Mouse (Mus musculus) hindbrain, postnatal 0 days (tissue): Measurements from ENCODE around the gene Cpne4. TPM values are rescaled to one million over a fixed set of nuclear protein-coding genes. Genes with fewer than 3 reads are reported as not detected.

Source experiments
- ATAC-seq: fragments of 200-750 bp; cut with Nextera tagmentation; 2 replicates; pipeline ENCODE4 v1.8.0; 2017; ENCODE audit warnings: mild to moderate bottlenecking, moderate TSS enrichment, moderate library complexity
- DNase-seq: peaks from one replicate; pipeline ENCODE4 v3.0.0-alpha.2; 2015; ENCODE audit warnings: low spot score
- H3K27ac ChIP-seq: fragments of 300-500 bp; sonication (generic); 2 replicates; pipeline ENCODE4 v1.5.1; 2014; ENCODE audit warnings: mild to moderate bottlenecking
- H3K27me3 ChIP-seq: fragments of 300-500 bp; sonication (generic); 2 replicates; pipeline ENCODE4 v1.6.1; 2014; ENCODE audit warnings: low read length, mixed read lengths; ENCODE audit not compliant: insufficient read depth
- H3K36me3 ChIP-seq: fragments of 300-500 bp; sonication (generic); 2 replicates; pipeline ENCODE4 v1.6.1; 2014; ENCODE audit warnings: low read length, mixed read lengths; ENCODE audit not compliant: insufficient read depth
- H3K4me1 ChIP-seq: fragments of 300-500 bp; sonication (generic); 2 replicates; pipeline ENCODE4 v1.6.1; 2014; ENCODE audit warnings: antibody characterized with exemption, low read length, mixed read lengths; ENCODE audit not compliant: insufficient read depth
- H3K4me2 ChIP-seq: fragments of 300-500 bp; sonication (generic); 2 replicates; pipeline ENCODE4 v1.6.1; 2014; ENCODE audit warnings: low read depth, mild to moderate bottlenecking, low read length, moderate library complexity, mixed read lengths
- H3K4me3 ChIP-seq: fragments of 300-500 bp; sonication (generic); 2 replicates; pipeline ENCODE4 v1.5.1; 2014; ENCODE audit warnings: low read length
- H3K9ac ChIP-seq: fragments of 300-500 bp; sonication (generic); replicated peaks from 2 replicates; pipeline ENCODE4 v1.6.1; 2014; ENCODE audit warnings: mild to moderate bottlenecking, low read length, moderate library complexity, mixed read lengths
- H3K9me3 ChIP-seq: fragments of 300-500 bp; sonication (generic); 2 replicates; pipeline ENCODE4 v1.6.1; 2016; ENCODE audit warnings: low read length, mixed read lengths
- CTCF ChIP-seq: IDR thresholded peaks from 2 replicates; pipeline ENCODE4 v1.5.1; 2016; ENCODE audit warnings: antibody characterized with exemption, control low read depth, low read depth
- WGBS: fragments of 180-500 bp; shearing (Covaris S2); extraction: QIAGEN DNeasy Blood & Tissue Kit; methylation state at CpG from one replicate; pipeline ENCODE4 v1.1.7; 2014; 5-methylcytosine and 5-hydroxymethylcytosine counted together
- microRNA-seq, 2 experiments: library from miRNA; unstranded; fragments of <30 nt; microRNA quantifications; one replicate each; pipeline ENCODE4; 2016
- polyA plus RNA-seq: library from polyadenylated mRNA; unstranded; fragments of >200 nt; fragmentation: Nextera tagmentation; extraction: Ambion mirVana; gene quantifications from 2 replicates; pipeline ENCODE4 v1.2.1, GENCODE M21; 2015
- total RNA-seq: library from RNA; depleted of rRNA; stranded (reverse); fragments of >200 nt; gene quantifications from 2 replicates; pipeline ENCODE4 v1.2.3, GENCODE M21; 2014; rRNA removed

Gene Cpne4
- total and polyA plus RNA-seq, 2 experiments from 2014 or later: 10.9 to 19.3 TPM

DNA sequence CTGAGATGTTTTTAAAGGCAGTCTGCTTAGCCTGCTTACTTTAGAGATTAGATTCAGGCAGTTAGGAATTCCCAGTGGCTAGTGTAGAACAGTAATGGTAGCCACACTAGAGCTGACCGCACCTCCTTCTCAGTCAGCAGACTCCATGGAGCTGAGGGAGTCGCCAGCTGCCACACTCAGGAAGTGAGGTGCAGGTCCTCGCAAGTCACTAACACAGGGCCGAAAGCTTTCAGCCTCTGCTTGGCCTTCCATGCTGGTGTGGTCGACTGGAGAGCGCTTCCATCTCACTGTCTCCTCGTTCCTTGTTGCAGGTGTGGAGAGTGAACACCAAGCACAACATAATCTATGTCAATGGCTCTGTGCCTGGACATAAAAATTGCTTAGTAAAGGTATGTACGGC, 527.8 kb downstream of the Cpne4 start:
- no peak overlapping the region for H3K4me3 ChIP-seq
- no peaks in the 10 kb centered on the region for H3K4me1 ChIP-seq
- no peak overlapping the region for H3K4me2 ChIP-seq
- H3K36me3 ChIP-seq: peaks cover 37% of the 10 kb centered on the region
- TF ChIP-seq CTCF: no peak
- H3K27me3 ChIP-seq: no peaks in the 10 kb centered on the region
- ATAC-seq: no peak
- no peaks in the 10 kb centered on the region for H3K9me3 ChIP-seq
- no peak for DNase-seq
- H3K9ac ChIP-seq: no peak overlapping the region
- no peak overlapping the region for H3K27ac ChIP-seq
- WGBS: 91% methylated on average over 8 of the region's 8 CpGs

DNA sequence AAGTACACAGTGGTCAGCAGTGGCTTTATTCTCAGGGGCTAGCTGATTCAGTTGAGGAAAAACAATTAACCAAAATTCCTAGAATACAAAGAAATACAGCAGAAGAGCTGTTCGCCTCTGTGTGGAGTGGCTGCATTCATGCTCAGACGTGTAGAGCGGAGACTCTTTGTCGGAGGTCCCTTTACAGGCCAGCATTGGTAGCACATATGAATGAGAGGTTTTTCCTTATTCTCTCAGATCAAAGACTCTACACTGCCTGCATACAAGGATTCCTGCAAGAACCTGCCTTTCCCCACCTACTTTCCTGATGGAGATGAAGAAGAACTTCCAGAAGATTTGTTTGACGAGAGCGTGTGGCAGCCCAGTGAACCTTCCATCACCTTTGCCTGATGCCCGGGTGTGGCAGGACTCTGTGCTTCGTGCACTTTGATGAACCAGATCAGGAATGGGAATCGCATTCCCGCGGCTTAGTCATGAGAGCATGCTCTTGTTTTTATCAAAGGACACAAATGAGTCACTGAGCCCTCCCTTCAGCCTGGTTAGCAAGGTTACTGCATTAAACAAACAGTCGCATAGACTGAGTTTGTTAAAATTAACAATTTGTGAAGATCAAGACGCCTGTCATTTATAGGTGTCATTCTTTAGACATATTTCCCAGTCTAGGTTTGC, 529.8 kb downstream of the Cpne4 start:
- Histone ChIP-seq H3K4me1 (no peaks in the 10 kb centered on the region), H3K9ac (no peak overlapping the region), H3K4me3 (no peak overlapping the region), H3K27me3 (no peaks in the 10 kb centered on the region), H3K9me3 (no peaks in the 10 kb centered on the region), H3K27ac (no peak overlapping the region), H3K4me2 (no peak overlapping the region), H3K36me3 (peaks cover 31% of the 10 kb centered on the region)
- 94% methylated on average over 13 of the region's 13 CpGs for WGBS
- no peak for ATAC-seq
- no peak for DNase-seq
- no peak for TF ChIP-seq CTCF

DNA sequence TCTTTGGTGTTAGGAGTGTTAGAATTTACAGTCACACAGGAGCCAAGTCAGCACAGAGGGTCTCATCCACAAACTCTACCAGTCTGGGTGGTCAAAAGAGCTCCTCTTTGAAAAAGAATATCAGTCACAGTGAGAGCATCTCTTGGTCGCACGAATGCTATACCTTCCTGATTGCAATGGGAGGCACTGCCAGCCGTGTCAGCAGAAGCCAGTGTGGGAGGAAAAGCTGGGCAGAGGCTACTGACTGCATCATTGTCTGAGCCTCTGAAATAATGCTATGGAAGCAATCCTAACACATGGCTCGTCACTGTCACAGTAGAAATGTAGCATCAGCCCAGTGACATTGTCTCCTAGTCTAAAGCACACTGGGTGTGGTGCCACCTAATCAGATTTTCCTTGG, 531.4 kb downstream of the Cpne4 start:
- H3K9ac ChIP-seq: no peak overlapping the region
- no peak overlapping the region for H3K4me3 ChIP-seq
- TF ChIP-seq CTCF: no peak
- H3K9me3 ChIP-seq: no peaks in the 10 kb centered on the region
- WGBS: 89% methylated on average over 4 of the region's 4 CpGs
- H3K4me1 ChIP-seq: no peaks in the 10 kb centered on the region
- ATAC-seq (no peak), DNase-seq (no peak)
- H3K36me3 ChIP-seq: peaks cover 22% of the 10 kb centered on the region
- H3K27me3 ChIP-seq: no peaks in the 10 kb centered on the region
- H3K4me2 ChIP-seq: no peak overlapping the region
- H3K27ac ChIP-seq: no peak overlapping the region

DNA sequence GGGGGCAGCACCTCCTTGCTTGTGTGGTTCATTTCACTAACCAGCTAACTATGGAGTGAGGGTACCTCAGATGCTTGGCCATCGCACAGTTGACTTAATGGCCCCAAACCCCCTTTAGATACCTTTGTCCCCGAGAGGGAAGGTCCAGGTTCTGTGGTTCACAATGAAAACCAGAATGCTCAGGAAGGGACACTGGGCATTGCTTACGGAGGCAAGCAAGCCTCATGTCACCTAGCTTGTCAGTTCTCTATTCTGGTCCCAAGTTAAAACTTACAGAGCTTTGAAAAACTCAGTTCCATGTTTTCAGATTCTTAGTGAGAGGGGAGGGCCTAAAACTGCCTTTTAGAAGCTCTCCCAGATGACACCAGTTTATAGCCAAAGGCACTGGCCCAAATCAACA, 533.2 kb downstream of the Cpne4 start:
- Histone ChIP-seq H3K27ac (no peak overlapping the region), H3K27me3 (no peaks in the 10 kb centered on the region), H3K9me3 (no peaks in the 10 kb centered on the region), H3K36me3 (peaks cover 14% of the 10 kb centered on the region), H3K4me1 (no peaks in the 10 kb centered on the region), H3K4me3 (no peak overlapping the region), H3K9ac (no peak overlapping the region), H3K4me2 (no peak overlapping the region)
- no peak for ATAC-seq
- no peak for TF ChIP-seq CTCF
- no peak for DNase-seq
- WGBS: 97% methylated on average over 3 of the region's 3 CpGs

Small RNAs within 50 kb of the gene (microRNA-seq; reads per million reads assigned to microRNA genes)
- gene Gm23391: 0 reads per million in 2 experiments

Other genes starting within 250 kb of the Cpne4 start
- 0.65 and 3.1 TPM in 2 replicates for gene Acpp, start 209.5 kb upstream of the Cpne4 start, total RNA-seq
- 0.25 and 0.37 TPM in 2 replicates for gene Acpp, start 209.5 kb upstream of the Cpne4 start, polyA plus RNA-seq